Mouse (Mus musculus): ENCODE results near the gene Icam4. TPM values are rescaled to one million over a fixed set of nuclear protein-coding genes. Genes with fewer than 3 reads are reported as not detected.
"Not testable (repeated sequence)": the region's sequence is repeated elsewhere in the genome, so short reads cannot be mapped to it uniquely, and the experiment has no call there.

Icam4 gene
- total RNA-seq (2017), result 3.0 and 7.9 TPM in 2 replicates

DNA sequence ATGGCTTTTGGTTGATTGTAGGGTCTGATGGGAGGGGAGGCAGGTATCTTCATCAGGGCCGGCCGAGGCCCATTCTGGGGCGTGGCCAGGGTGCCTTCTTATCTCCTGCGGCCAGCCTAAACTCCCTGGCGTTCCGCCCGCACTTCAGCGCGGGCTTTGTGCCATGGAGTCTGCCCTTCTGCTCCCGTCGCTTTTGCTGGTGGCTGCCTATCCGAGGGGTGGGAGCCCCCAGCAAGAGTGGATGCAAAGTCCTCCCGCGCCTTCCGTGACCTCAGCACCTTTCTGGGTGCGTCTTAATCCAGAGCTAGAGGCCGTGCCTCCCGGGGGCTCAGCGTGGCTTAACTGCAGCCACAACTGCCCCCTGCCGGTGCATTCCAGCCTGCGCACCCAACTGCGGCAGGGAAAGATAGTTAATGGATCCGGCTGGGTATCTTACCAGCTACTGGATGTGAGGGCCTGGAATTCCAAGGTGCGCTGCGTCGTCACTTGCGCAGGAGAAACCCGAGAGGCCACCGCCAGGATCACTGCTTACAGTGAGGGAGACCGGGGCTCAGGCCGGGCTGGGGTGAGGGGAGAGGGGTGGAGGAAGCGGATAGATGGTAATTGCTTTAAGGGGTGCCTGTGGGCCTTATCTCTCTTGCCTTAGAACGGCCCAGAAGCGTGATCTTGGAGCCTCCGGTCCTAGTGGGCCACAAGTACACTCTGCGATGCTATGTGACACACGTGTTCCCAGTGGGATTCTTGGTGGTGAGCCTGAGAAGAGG, at the start of gene Icam4:
Gene Icam4, plus strand, starts transcription at position 83 of the 764 bp plus-strand sequence.
- ATAC-seq (replicated peaks in 1 of 2; ENCODE audit: insufficient read depth in 1 of 2, low FRiP score in 2 of 2, low TSS enrichment in 1 of 2, low read depth in 1 of 2, poor library complexity in 2 of 2, severe bottlenecking in 2 of 2), result peak; percentile 56 to 57

DNA sequence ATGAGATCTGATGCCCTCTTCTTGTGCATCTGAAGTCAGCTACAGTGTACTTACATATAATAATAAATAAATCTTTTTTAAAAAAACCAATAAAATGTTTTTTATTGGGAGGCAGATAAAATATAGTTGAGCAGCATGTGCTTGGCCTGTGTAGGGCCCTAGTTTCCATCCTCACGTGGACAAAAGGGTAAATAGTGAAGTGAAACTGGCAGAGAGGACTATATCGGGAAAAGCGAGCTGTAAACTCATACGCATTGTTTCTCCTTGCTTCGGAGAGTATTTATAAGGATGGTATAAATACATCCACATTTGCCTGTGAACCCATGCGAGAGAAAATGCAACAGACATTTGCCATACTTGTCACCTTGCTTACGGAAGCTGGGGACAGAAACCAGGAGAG, 49.4 kb upstream of the Icam4 start:
- ATAC-seq (replicated peaks in 1 of 2; ENCODE audit: insufficient read depth in 1 of 2, low FRiP score in 2 of 2, low TSS enrichment in 1 of 2, low read depth in 1 of 2, poor library complexity in 2 of 2, severe bottlenecking in 2 of 2), result no peak

DNA sequence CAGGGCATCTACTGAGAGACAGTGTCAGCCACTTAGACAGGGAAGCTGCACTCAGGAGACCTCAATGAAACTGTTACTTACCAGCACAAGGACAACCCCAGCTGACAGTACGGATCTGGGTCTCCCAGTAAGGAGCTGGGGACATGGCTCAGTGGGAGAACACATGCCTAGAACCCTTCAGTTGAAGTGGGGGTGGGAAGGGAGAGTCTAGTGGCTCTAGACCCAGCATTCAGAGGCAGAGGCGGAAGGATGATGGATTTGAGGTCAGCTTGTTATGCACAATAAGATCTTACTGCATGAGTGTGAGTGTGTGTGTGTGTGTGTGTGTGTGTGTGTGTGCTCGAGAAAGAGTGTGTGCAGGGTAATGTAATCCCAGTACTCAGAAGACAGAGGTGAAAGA, 47.0 kb upstream of the Icam4 start:
- no peak for ATAC-seq (replicated peaks in 1 of 2; ENCODE audit: insufficient read depth in 1 of 2, low FRiP score in 2 of 2, low TSS enrichment in 1 of 2, low read depth in 1 of 2, poor library complexity in 2 of 2, severe bottlenecking in 2 of 2)

DNA sequence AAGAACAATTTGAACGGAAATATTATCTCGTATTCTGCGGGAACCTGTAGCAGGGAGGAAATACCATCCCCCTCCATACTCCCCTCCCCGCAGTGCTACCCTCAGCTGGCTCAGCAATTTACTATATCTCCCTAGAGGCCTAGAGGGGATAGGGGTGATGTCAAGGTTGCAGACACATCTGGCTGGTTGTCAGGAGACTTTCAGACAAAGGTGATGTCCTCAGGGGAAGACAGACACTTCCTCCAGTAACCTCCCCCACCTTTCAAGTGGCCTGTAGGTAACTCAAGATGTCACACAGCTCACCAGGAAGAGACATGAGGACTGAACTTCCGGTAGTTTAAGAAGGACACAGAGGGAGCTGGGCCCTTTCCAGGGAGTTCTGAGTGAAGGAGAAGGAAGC, 46.0 kb upstream of the Icam4 start:
- ATAC-seq (replicated peaks in 1 of 2; ENCODE audit: insufficient read depth in 1 of 2, low FRiP score in 2 of 2, low TSS enrichment in 1 of 2, low read depth in 1 of 2, poor library complexity in 2 of 2, severe bottlenecking in 2 of 2), result no peak

DNA sequence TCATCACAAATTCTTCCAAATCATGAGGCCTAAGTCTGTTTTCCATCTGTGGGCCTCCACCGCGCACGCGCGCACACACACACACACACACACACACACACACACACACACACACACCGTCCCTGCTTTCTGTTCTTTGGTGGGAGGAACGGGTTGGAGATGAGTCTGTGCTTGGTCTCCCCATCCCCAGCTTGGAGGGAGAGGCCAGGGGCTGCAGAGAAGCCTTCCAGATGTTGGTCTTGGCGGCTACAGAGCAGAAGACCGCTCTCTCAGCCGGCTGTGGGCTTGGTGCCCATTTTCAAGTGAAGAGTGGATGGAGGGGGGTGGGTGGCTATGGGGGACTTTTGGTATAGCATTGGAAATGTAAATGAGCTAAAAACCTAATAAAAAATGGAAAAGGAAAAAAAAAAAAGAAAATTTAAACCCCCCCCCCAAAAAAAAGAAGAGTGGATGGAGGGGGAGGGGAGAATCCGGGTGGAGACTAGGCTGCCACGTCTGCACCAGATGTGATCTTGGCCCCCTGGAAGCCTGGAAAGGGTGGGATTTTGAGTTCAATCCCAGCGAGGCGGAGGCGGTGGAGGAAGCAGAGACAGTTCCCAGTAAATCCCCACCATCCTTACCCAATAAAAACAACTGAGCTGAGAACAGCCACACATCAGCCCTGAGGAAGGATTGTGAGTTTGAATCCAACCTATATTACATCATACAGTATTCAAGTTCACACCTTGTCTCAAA, 42.1 kb upstream of the Icam4 start:
- ATAC-seq (replicated peaks in 1 of 2; ENCODE audit: insufficient read depth in 1 of 2, low FRiP score in 2 of 2, low TSS enrichment in 1 of 2, low read depth in 1 of 2, poor library complexity in 2 of 2, severe bottlenecking in 2 of 2), result no peak

DNA sequence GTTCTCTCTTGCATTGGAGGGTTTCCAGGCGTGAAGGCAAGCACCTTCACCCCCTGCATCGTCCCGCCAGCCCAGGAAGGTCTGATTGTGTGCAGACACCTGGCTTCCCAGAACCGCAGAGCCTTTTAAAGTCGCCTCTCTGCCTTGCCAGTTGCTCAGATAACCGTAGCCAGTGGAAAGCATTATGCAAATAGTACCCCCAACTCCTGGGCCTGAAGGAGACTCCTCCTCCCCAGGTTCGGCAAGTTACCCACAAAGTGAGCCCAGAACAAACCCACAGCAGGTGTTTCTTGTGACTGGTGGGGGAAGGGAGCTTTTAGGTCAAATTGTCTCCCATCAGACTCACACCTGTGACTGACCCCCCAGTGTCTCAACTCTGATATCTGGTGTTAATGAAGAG, 41.2 kb upstream of the Icam4 start:
- ATAC-seq (replicated peaks in 1 of 2; ENCODE audit: insufficient read depth in 1 of 2, low FRiP score in 2 of 2, low TSS enrichment in 1 of 2, low read depth in 1 of 2, poor library complexity in 2 of 2, severe bottlenecking in 2 of 2), result no peak

DNA sequence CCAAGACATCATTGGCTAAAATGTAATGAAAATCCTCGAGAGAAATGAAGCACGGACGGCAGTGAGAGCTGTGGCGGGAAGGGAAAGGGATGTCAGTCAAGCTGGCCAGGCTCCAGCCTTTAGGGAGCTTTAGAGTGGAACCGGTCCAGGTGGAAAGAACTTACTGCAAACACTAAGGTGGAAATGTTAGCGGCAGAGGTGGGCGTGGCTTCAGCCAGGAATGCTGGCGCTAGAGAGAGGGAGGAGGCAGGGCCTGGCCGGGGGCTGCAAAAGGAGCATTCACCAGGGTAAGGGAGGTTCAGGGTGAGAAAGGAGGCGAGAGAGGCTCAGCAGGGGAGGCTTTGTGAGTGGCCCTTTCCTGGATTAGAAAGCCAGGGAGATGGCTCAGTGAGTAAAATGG, 38.3 kb upstream of the Icam4 start:
- ATAC-seq (replicated peaks in 1 of 2; ENCODE audit: insufficient read depth in 1 of 2, low FRiP score in 2 of 2, low TSS enrichment in 1 of 2, low read depth in 1 of 2, poor library complexity in 2 of 2, severe bottlenecking in 2 of 2), result peak in 1 of 2 experiments; percentile 14; a peak in 1 of 4 replicates

DNA sequence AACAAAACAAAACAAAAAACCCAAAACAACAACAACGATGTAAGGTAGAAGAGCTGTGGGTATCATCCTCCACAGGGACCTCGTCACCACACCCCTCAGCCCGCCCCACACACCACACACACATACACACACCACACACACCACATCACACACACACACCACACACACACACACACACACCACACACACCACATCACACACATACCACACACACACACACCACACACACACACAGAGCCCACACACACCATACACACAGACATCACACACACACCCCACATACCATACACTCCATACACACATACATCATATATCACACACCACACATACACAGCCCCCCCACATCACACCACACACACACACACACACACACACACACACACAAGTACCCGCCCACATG, 37.6 kb upstream of the Icam4 start:
- no peak for ATAC-seq (replicated peaks in 1 of 2; ENCODE audit: insufficient read depth in 1 of 2, low FRiP score in 2 of 2, low TSS enrichment in 1 of 2, low read depth in 1 of 2, poor library complexity in 2 of 2, severe bottlenecking in 2 of 2)

DNA sequence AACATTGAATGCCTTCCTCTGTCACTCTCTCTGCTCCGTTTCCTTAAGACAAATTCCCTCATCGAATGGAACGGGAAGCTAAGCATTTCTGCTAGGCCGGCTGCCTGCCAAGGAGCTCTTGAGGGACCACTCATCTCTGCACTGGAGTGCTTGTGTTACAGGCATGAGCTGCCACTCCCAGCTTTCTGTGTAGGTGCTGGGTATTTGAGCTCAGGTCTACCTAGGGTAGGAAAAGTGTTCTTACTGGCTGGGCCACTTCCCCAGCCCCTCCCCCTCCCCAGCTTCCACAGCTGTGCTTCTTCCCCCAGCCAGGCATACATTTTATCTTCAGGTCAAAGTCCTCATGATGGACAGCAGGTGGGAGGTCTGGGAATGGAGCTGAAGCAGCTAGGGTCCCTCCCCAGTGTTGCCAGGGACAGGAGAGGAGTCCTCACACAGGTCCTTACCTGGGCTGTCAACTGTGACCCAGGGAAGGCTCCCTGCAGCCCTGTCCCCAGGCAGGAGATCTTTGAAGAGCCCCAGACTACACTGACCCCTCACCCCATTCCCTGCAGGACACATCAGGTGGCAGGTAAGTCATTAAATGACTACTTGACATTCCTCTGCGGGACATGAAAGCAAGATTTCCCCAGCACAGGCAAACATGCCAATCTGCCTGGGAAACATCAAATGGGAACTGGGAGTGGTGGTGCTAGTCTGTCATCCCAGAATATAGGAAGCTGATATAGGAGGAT, 35.8 kb upstream of the Icam4 start:
- no peak for ATAC-seq (replicated peaks in 1 of 2; ENCODE audit: insufficient read depth in 1 of 2, low FRiP score in 2 of 2, low TSS enrichment in 1 of 2, low read depth in 1 of 2, poor library complexity in 2 of 2, severe bottlenecking in 2 of 2)

DNA sequence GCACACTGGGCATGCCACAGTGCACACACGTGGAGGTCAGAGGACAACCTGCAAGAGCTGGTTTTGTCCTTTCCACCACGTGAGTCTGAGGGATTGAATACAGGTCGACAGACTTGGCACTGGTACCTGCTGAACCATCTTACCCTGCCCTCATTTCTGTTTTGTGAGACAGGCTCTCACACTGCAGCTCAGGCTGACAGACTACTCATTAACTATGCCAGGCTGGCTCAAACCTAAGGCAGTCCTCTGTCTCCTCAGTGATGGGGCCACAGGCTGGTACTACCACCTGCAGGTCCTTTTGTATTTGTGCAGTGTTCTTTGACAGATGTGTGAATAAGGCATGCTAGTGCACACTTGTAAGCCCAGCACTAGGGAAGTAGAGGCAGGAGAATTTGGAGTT, 34.1 kb upstream of the Icam4 start:
- ATAC-seq (replicated peaks in 1 of 2; ENCODE audit: insufficient read depth in 1 of 2, low FRiP score in 2 of 2, low TSS enrichment in 1 of 2, low read depth in 1 of 2, poor library complexity in 2 of 2, severe bottlenecking in 2 of 2), result no peak

DNA sequence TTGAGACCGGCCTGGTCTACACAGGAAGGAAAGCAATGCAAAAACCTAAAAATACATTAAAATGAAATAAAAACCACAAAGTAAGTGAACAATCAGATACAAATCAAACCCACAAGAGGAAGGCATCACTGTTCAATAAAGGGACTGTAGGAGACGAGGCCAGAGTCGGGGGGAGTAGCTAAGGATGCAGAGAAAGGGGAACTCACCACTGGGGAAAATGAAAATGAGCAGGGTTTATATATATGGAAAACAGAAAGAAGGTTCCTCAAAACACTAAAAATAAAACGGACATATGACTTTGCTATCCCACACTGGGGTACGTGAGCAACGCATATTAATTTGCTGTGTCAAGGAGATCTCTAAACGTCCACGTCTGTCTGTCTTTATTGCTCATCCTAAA, 32.1 kb upstream of the Icam4 start:
- peak; percentile 50 to 64 for ATAC-seq (replicated peaks in 1 of 2; ENCODE audit: insufficient read depth in 1 of 2, low FRiP score in 2 of 2, low TSS enrichment in 1 of 2, low read depth in 1 of 2, poor library complexity in 2 of 2, severe bottlenecking in 2 of 2)

DNA sequence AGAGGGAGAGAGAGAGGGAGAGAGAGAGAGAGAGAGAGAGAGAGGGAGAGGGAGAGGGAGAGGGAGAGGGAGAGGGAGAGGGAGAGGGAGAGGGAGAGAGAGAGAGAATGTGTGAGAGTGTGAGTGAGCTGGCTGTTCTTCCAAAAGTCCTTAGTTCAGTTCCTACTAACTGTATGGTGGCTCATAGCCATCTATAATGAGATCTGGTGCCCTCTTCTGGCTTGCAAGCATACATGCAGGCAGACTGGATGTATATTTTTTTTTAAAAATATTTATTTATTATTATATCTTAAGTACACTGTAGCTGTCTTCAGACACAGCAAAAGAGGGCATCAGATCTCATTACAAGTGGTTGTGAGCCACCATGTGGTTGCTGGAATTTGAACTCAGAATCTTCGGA, 30.8 kb upstream of the Icam4 start:
- not testable (repeated sequence) for ATAC-seq (replicated peaks in 1 of 2; ENCODE audit: insufficient read depth in 1 of 2, low FRiP score in 2 of 2, low TSS enrichment in 1 of 2, low read depth in 1 of 2, poor library complexity in 2 of 2, severe bottlenecking in 2 of 2)

DNA sequence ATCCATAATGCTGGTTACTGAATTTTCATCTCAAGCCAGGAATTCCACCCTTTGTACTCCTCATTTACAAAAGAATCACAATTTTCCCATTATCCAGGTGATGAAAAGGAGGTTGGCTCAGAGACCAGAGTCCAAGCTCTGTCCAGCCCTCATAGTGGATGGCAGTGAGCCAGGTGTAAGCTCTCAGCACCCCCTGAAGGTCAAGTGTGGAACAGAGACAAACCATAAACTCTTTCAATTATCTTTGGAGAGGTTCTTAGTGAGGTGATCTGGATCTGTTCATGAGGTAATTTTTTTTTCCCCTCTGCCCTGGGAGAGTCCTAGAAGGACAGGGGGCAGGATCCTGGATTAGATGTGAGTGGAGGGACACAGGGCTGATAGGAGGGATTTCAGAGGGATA, 28.4 kb upstream of the Icam4 start:
- ATAC-seq (replicated peaks in 1 of 2; ENCODE audit: insufficient read depth in 1 of 2, low FRiP score in 2 of 2, low TSS enrichment in 1 of 2, low read depth in 1 of 2, poor library complexity in 2 of 2, severe bottlenecking in 2 of 2), result no peak

DNA sequence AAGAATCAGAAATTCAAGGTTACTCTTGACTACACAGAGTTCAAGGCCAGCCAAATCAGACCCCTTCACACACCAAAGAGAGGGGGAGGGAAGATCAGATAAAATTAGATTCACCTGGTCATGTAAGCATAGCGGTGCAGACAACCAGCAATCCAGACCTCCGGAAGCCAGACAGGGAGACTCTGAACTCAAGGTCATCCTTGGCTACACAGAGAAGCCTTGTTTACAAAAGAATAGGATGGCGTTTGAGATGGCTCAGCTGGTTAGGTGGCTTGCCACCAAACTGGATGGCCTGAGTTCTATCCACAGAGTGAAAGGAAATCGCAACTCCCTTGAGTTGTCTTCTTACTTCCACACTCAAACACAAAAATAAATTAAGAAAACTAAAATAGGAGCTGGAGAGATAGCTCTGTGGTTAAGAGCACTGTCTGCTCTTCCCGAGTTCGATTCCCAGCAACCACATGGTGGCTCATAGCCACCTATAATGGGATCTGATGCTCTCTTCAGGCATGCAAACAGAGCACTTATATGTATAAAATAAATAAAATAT, 27.4 kb upstream of the Icam4 start:
- no peak for ATAC-seq (replicated peaks in 1 of 2; ENCODE audit: insufficient read depth in 1 of 2, low FRiP score in 2 of 2, low TSS enrichment in 1 of 2, low read depth in 1 of 2, poor library complexity in 2 of 2, severe bottlenecking in 2 of 2)

DNA sequence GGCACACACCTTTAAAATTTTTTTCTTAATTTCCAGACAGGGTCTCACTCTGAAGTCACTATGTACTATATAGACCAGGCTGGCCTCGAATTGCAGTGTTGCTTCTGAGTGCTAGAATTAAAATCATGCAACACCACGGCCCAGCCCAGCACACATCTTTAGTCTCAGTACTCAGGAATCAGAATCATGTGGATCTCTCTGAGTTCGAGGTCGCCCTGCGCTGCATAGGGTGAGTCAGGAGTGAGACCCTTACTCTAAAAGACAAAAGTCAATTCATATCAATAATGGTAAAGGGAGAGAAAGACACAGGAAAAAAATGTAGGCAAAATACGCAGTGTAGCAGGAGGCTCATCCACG, 26.9 kb upstream of the Icam4 start:
- no peak for ATAC-seq (replicated peaks in 1 of 2; ENCODE audit: insufficient read depth in 1 of 2, low FRiP score in 2 of 2, low TSS enrichment in 1 of 2, low read depth in 1 of 2, poor library complexity in 2 of 2, severe bottlenecking in 2 of 2)

DNA sequence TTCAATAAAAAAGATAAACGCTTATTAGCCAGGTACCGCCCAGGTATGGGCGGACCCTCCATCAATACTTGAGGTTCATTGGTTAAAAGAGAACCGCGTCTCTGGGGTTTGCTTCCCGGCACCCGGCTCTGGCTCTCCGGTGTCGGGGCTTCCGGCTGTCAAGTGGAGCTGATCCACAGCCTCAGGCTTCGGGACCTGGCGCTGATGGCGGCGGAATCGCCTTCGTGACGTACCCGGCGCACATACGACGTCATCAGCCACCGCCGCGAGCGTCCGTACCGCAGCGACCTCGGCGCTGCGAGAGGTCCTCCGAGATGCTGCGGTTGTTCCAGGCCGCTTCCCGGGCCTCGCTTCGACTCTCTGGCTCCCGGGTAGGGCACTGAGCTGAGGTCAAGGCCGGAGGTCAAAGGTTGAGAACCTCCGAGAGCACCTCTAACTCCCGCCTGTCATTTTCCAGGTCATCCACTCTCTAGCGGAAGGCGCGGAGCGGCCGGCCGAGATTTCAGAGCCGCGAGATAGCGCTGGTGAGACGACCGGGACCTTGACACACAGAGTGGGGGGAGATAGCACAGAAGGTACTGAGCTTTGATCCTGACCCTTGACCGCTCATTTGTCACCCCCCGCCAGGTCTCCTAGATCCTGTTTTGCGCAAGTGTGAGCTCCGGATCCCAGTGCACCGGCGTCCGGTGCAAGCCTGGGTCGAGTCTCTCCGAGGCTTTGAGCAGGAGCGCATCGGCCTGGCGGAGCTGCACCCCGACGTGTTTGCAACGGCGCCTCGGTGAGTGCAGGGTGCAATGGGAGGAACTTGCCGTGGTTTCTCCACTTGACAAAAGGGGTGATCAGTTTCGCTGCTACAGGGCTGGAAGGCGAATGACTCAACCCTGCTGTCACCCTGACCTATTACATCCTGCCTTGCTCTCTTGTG, 26.3 kb upstream of the Icam4 start, which contains the start of gene Mrpl4:
Gene Mrpl4, plus strand, starts transcription at position 112 of the 925 bp plus-strand sequence.
- ATAC-seq (replicated peaks in 1 of 2; ENCODE audit: insufficient read depth in 1 of 2, low FRiP score in 2 of 2, low TSS enrichment in 1 of 2, low read depth in 1 of 2, poor library complexity in 2 of 2, severe bottlenecking in 2 of 2), result peak; percentile 81 to 96
